Mouse (Mus musculus) adrenal gland, adult (tissue): ENCODE data around the gene Hsp90aa1.
"Not testable (repeated sequence)": the region's sequence is repeated elsewhere in the genome, so short reads cannot be mapped to it uniquely, and the experiment has no call there.

Source experiments
- DNase-seq, 2 experiments: peaks; one replicate each; pipeline ENCODE4 v3.0.0; 2022 to 2023; ENCODE audit warnings: low spot score in 1 of 2; ENCODE audit not compliant: inconsistent age in 2 of 2

Hsp90aa1 gene

DNA sequence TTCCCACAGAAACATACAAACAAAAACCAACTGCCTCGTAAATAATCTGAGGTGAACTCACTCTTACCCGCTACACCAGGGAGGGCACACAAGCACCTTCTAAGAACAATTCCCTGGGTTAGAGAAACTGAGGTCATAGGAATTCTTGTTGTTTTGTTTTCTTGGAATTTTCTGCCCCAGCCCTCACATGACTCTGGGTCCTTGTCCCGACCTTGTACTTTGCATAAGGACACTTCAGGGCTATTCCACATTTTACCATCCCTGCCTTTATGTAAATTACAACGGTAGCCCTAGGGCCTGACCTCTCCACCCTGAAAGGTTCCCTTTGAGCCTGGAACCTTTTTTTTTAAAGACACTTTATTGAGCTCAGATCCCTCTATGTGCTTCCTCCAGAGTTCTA lies at the start of gene Hsp90aa1:
Hsp90aa1 (minus strand) TSS at position 173 of the 400 bp plus-strand sequence.
- no peak for DNase-seq

DNA sequence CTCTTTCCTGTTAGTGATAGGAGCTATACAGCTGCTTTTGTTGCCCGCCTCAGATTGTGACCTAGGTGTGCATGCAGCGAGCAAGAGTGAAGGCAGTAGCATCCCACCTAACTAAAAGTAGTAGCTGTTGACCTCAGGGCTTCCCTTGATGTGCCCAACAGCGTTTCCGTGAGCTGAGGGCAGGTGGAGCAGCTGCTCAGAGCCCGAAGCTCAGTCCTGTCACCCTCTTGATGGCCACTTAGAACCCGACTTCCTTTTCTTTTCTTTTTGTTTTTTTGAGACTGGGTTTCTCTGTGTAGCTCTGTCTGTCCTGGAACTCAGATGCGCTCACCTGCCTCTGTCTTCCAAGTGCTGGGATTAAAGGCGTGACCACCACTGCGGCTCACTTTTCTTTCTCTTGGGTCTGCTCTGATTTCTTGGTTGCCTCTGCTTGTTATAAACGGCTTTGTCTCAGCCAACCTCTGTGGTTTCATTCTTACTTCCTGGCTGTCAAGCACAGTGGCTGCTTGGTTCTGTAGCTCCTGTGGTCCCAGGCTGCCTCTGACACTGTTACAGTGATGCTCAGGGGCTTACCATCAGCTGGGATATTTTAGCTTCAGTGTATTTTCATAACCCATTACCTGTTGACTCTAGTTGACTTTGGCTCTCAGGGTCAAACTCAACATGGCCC lies 48.4 kb upstream of the Hsp90aa1 start:
- DNase-seq: no peak

DNA sequence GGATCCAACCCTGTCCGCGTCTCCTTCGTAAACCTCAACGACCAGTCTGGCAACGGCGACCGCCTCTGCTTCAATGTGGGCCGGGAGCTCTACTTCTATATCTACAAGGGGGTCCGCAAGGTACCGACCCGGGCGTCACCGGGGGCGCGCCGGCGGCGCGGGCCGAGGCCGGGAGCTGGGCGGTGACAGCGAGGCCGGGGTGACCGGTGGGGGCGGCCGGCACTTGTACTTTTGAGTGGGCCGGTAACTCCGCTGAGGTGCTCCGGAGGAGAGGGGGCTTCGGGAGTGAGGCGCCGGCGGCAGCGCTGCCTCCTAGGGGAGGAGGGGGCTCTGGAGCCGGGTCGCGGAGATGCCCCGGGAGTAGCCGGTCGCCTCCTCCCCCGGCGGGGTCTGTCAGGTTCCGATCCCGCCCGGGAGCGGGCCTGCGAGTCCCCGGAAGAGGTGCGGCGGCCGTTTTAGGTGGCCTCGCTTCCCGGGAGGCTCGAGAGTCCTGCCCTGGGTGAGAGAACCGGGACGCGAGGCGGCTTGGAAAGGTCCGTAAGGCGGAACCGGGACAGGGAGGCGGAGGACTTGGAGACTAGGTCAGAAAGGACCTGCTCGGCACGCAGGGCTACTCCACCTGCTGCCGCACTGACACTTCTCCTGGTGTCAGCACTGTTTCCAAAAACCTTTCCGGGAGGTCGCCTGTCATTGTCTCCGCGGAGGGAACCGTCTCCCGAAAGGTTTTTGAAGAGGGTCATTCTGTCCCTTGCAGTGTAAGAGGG lies 35.8 kb upstream of the Hsp90aa1 start:
- peak in 1 of 2 experiments; percentile 84 for DNase-seq

DNA sequence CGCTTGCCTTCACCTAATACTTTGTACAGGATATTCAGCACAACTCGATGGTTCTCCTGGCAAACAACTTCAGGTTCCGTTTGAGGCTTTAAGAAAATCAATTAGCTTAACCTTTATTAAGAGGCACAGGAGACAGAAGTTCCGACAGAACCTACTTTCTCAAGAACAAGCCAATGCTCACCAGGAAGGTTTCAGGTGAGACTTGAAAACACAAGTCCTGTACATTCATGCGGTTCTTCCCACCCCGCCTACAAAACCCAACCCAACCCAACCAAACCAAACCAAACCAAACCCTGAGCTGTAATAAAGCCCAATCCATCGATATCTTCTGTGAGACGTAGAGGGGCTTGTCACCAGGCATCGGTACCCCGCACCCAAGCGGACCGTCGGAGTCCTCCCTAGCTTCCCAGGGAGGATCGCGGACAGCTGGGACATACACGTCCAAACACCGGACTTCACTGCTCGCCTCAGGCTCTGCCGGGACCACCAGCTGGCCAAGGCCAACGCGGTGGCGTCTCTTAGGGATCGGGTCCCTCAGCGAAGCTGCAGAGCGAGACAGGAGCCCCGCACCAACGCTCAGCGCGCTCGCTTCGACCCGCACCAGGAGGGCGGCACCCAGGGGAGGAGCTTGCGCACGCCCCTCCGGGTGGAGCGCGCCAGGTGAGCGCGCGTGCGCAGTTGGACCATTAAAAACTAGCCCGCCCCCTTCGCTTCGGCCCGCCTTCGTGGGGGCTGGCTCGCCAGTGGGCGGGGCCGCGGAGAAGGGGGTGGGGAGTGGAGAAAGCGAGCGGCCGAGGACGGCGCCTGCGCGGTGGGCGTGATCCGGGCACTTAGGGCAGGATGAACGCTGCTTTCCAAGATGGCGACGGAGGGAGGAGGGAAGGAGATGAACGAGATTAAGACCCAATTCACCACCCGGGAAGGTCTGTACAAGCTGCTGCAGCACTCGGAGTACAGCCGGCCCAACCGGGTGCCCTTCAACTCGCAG lies 34.9 kb upstream of the Hsp90aa1 start, which contains the start of gene Wdr20:
Wdr20 (plus strand) TSS at position 775 of the 988 bp plus-strand sequence.
- peak; percentile 99 to 100 for DNase-seq

DNA sequence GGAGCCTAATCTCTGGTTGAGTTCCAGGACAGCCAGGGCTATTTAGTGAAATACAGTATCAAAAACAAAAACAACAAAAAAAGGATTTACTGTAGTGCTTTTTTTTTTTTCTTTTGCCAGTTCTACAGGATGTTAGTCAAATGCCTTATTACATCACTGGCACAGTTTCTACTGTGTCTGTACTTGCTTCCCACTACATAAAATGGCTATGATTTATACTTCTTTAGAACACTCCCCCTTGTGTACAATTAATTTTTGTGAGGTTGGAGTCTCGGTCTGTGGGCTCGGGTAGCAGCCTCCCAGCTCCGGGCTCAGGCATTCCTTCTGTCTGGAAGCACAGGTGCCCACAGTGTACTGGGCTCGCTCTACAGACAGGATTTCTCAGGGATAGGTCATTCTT lies 34.1 kb upstream of the Hsp90aa1 start:
- no peak for DNase-seq

DNA sequence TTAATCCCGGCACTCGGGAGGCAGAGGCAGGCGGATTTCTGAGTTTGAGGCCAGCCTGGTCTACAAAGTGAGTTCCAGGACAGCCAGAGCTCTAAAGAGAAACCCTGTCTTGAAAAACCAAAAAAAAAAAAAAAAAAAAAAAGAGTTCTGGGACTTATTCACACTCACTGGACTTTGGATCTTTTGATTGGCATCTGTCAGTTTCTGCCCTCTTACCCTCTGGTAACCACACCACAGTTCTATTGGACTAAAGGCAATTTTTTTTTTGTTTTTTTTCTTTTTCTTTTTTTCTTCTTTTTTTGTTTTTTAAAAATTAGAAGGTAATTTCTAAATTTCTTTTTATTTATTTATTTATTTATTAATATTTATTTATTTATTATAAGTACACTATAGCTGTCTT lies 30.7 kb upstream of the Hsp90aa1 start:
- not testable (repeated sequence) for DNase-seq

DNA sequence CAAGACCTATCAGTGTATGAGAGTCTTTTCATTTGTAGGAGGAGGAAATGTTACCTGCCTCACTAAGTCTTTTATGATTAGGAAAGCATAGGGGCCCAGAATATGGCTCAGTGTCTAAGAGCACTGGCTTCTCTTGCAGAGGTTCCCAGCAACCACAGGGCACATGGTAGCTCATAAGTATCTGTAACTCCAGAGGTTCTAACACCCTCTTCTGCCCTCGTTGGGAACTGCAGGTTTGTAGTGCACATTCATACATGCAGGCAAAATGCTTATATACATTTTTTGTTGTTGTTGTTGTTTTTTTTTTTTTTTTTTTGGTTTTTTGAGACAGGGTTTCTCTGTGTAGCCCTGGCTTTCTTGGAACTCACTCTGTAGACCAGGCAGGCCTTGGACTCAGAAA lies 23.9 kb upstream of the Hsp90aa1 start:
- no peak for DNase-seq

DNA sequence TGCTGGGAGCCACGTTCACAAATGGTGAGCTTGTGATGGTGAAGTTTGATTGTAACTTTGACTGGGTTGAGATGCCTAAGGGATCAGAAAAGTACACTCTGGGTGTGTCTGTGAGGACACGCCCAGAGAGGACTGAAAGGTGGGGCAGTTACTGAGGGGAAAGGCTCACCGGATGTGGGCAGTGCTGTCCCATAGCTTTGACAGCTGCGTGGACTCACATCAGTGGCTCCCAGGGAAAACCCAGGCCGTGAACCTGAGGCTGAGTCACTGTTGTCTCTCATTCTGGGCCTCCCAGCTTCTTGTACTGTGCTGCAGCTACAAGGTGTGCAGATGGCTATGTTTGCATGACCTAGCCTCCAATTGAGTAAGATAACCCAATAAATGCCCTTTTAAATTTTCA lies 23.0 kb upstream of the Hsp90aa1 start:
- DNase-seq: no peak

DNA sequence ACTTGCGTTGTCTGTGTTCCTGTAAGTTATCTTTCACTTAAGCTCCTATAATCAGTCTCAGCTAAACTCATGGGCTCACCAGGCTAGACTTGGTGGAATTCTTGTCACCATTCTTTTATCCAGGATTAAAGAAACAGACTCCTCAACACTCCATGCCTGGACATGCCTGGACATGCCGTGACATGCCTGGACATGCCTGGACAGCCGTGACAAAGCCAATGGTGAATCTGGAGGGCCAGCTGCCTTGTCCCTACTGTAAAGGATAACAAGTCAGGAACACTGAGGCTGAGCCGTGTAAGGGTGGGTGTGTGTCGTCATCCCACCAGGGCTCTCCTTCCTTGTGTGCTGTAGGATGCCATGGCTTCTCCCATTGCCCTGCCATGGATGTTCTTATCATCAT lies 22.5 kb upstream of the Hsp90aa1 start:
- DNase-seq: no peak

DNA sequence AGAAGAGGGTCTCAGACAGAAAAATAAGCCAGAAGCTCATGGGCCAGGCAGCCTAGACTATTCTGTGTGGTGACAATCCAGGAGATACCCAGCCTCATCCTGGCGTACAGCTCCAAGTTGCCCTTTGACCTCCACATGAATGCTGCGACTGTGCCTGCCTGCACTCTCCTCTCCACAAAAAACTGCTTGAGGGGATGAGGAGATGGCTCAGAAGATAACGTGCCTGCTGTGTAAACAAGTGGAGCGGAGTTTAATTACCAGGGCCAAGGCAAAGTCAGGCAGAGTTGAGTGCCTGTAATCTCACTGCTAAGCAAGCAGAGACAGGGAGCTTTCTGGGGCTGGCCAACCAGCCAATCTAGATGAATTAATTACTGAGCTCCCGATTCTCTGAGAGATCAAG lies 13.5 kb upstream of the Hsp90aa1 start:
- DNase-seq: no peak

DNA sequence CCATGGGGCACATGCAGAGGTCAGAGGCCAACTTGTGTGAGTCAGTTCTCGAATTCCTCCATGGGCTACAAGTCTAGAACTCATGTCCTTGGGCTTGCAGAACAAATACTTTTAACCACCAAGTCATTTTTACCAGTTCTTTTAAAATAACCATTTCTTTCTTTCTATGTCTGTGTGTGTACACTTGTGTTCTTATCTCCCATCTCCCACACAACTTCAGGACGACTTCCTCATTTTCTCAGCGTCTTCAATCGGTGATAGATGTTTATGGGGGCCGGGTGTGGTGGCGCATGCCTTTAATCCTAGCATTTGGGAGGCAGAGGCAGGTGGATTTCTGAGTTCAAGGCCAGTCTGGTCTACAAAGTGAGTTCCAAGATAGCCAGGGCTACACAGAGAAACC lies 11.7 kb upstream of the Hsp90aa1 start:
- DNase-seq: no peak

DNA sequence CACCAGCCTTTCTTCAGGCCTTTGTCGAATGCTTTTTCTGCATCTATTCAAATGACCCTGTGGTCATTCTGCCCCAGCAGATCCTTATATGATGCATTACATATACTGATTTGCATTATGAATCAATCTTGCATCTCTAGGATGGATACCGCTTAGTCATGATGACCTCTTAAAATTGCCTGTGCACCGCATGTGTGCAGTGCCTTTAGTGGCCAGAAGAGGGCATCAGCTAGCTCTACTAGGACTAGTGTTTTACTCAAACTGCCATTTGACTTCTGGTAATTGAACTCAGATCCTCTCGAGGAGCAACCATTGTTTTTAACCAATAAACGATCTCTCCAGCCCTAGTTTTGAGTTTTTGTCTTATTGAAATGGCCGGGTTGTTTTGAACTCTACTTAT lies 11.3 kb upstream of the Hsp90aa1 start:
- no peak for DNase-seq

DNA sequence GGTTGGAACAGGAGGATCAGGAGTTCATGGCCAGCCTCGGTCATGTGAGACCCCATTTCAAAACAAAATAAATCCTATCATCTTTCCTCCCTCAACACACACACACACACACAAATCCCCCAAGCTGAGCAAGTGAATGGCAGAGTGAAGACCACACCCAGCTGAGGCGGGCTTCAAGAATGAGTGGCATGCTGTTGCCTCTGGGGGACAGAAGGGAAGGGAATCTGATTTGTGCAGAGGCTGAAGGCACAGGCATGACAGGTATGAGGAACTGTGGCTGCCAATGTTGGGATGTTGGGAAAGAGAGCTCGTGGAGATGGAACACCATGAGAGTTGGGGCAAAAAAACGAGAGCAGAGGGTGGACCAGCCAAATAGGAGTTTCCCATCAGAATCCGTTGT lies 8.7 kb upstream of the Hsp90aa1 start:
- no peak for DNase-seq

DNA sequence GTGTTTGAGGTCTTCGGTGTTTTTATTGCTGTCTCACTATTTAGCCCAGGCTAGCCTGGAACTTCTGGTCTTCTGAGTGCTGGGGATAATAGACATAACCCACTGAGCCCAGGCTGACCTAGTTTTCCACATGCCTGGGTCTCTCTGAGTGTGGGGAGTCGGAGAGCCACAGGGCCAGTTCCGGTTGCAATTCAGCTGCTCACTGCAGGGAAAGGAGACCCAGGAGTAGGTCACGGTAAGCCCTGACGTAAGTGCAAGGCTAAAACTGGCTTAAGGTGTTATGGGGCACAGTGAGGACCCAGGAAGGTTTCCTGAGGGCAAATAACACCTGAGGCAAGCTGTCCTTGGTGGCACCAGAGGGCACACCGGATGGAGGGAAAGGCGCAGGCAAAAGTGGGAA lies 4.9 kb upstream of the Hsp90aa1 start:
- peak in 1 of 2 experiments; percentile 9 for DNase-seq

DNA sequence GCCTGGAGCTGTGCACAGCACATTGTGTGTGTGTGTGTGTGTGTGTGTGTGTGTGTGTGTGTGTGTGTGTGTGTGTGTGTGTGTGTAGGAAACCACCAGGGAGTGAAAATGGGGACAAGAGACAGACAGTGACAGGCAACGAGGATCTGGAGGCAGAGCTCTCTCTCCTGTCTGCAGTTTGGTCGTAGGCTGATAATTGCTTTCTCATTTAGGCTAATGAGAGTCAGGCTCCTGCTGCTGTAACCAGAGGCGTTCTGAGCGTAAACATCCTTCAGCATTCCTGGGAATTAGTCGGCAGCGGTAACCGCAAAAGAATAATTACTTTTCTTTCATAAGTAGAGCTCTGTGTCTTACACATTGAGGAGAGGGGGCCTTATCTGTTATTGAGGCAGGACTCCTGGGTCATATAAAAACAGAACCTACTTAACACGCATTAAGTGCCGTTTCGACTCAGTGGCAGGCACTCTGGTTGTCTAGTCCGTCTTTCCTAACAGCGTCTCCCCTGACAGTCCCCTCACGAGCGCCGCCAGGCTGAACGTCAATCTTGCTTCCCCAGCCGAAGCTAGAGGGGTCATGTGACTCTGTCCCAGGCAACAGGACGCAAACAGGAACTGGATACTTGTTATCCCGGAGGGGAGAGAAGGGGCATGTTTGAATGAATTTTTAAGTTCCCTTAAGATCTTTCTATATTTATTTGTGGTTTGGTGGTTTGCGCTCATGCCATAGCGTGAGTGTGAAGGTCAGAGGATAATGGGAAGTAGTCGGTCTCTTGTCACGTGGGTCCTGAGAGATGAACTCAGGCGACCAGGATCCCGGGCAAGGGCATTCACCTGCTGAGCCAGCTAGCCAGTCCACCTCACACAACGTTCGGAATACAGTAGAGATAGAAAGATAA lies 4.1 kb upstream of the Hsp90aa1 start:
- peak; percentile 78 to 91 for DNase-seq

DNA sequence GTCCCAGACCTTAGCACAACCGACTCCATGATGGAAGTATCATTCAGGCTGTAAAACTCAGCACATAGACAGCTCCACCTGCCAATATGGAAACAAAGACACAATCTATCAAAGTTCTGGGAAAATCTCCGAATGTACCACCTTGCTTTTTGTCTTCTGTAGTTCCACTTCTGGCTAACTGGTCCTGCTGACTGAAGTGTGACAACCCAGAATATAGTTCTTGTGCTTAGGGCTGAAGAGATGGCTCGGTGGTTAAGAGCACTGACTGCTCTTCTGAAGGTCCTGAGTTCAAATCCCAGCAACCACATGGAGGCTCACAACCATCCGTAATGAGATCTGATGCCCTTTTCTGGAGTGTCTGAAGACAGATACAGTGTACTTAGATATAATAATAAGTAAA lies 2.9 kb upstream of the Hsp90aa1 start:
- not testable (repeated sequence) for DNase-seq

DNA sequence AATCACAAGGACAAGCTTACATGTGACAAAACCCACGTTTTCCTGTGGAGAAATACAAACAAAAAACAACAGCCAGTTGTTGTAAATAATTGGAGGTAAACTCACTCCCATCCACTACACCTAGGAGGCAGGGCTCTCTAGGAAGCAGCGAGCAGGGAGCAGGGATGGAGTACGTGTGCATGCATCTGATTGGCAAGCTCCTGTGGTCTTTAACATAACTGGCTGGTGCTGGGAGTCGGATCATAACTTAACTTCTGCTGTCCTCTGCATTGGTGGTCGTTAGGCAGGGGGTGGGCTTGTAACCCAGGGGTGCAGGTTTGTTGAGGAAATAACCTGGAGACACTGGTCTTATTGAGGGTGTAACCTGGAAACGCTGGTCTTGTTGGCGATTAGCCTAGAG lies 1.2 kb upstream of the Hsp90aa1 start:
- DNase-seq: peak in 1 of 2 experiments; percentile 23

DNA sequence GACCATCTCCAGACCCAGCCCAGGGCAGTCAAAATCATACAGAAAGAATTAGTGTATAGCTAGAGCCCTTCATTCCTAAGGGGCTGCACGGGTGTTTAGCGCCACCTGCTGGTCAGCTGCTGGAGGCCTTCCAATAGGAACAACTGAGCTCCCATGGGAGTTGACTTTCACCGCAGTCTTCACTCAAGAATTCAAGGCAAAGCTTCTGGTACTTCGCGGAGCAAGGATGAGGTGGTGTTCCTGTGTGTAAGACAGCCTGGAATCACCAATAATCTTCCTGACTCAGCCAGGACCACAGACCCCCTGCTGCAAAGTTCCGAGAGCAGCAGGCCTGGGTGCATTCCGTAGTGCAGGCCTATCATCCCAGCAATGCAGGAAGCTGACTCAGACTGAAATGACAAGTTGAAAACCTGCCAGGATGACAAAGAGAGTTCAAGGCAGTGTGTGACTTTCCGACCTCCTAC lies 512 bp upstream of the Hsp90aa1 start:
- peak; percentile 91 to 98 for DNase-seq

DNA sequence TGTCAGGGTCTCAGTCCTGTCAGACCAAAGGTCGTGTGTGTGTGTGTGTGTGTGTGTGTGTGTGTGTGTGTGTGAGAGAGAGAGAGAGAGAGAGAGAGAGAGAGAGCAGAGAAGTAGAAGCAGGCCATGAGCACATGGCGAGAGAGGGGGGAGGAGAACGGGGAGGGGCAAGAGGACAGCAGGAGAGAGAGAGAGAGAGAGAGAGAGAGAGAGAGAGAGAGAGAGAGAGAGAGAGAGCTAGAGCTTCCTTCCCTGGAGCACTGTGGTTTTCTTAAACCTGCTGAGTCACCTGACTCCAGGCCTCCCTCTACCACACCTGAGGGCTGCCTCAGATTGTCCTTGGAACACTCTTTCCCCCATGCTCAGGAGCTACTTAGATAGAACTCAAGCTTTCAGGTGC lies 1.2 kb downstream of the Hsp90aa1 start:
- not testable (repeated sequence) for DNase-seq

DNA sequence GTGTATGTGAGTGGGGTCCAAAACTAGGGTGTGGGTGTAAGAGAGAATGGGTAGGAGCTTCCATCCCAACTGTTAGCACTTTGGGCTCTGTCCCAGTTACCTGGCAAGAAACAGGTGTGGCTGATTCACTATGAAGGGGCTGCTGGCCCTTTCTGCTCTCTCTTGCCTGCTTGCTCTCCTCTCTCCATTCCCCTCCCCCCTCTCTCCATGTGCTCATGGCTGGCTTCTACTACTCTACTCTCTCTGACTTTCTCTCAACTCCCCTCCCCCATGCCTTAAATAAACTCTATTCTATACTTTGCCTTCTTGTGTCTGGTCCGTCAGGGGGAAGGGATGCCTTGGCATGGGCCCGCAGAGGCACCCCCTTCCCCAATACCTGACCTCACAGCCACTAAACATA lies 1.8 kb downstream of the Hsp90aa1 start:
- DNase-seq: no peak
